Mouse (Mus musculus) G1E (cell line): ENCODE data around the gene Evl. TPM values are rescaled to one million over a fixed set of nuclear protein-coding genes. Genes with fewer than 3 reads are reported as not detected.

Experiments
- ATAC-seq: 2 replicates; pipeline ENCODE4 v1.8.0; 2016; ENCODE audit warnings: mild to moderate bottlenecking; ENCODE audit not compliant: insufficient number of reproducible peaks, poor library complexity, low FRiP score, severe bottlenecking; ENCODE audit errors: extremely low read depth
- DNase-seq: peaks from one replicate; pipeline ENCODE4 v3.0.0; 2012; ENCODE audit warnings: low spot score
- H3K27me3 ChIP-seq: 2 replicates; pipeline ENCODE4 v1.6.1; 2012; ENCODE audit warnings: mild to moderate bottlenecking, low read length, inconsistent platforms; ENCODE audit not compliant: insufficient read depth
- H3K36me3 ChIP-seq: replicated peaks from 2 replicates; pipeline ENCODE3; 2012; ENCODE audit warnings: mild to moderate bottlenecking, inconsistent platforms
- H3K4me1 ChIP-seq: 2 replicates; pipeline ENCODE4 v1.6.1; 2012; ENCODE audit warnings: low read depth, low read length, inconsistent platforms, mixed read lengths; ENCODE audit not compliant: insufficient read depth
- H3K4me3 ChIP-seq: 2 replicates; pipeline ENCODE4 v1.5.1; 2012; ENCODE audit warnings: low read depth, mild to moderate bottlenecking, inconsistent platforms, low read length, moderate library complexity, mixed read lengths
- H3K9me3 ChIP-seq: replicated peaks from 2 replicates; pipeline ENCODE4 v1.6.1; 2012; ENCODE audit warnings: inconsistent platforms
- CTCF ChIP-seq: IDR thresholded peaks from 2 replicates; pipeline ENCODE4 v1.5.1; 2012; ENCODE audit warnings: low read depth, low read length, inconsistent platforms, mixed read lengths
- GATA1 ChIP-seq: IDR thresholded peaks from 2 replicates; pipeline ENCODE4 v1.6.1; 2012; ENCODE audit warnings: borderline replicate concordance, low read length, inconsistent platforms, mixed read lengths
- GATA2 ChIP-seq: IDR thresholded peaks from 2 replicates; pipeline ENCODE4 v1.6.1; 2012; ENCODE audit warnings: low read depth, low read length, inconsistent platforms, borderline replicate concordance
- POLR2AphosphoS5 ChIP-seq: IDR thresholded peaks from 2 replicates; pipeline ENCODE4 v1.6.1; 2012; ENCODE audit warnings: low read depth, low read length, inconsistent platforms; ENCODE audit not compliant: insufficient replicate concordance
- TAL1 ChIP-seq: conservative IDR thresholded peaks from 2 replicates; pipeline ENCODE4 v1.6.1; 2012; ENCODE audit warnings: low read depth, low read length, inconsistent platforms, mixed read lengths
- polyA plus RNA-seq: library from polyadenylated mRNA; stranded (reverse); fragments of >175 nt; gene quantifications from 2 replicates; pipeline ENCODE4 v1.2.3, GENCODE M21; 2012
- total RNA-seq, 2 experiments: library from RNA; stranded (forward) in 1 of 2; stranded (reverse) in 1 of 2; fragments of 200-1000 nt in 1 of 2; fragments of >200 nt in 1 of 2; fragmentation: Nextera tagmentation in 1 of 2; gene quantifications; 2 replicates each; pipeline ENCODE4 v1.2.3; 2014 to 2017

Gene Evl
- total and polyA plus RNA-seq, 3 experiments, result not detected

- Histone ChIP-seq H3K36me3 (no peaks in the 10 kb centered on the region), H3K4me3 (no peak overlapping the region), H3K27me3 (no peaks in the 10 kb centered on the region), H3K4me1 (no peaks in the 10 kb centered on the region), H3K9me3 (peaks cover 64% of the 10 kb centered on the region)
- no peak for TF ChIP-seq GATA1
- ATAC-seq, result no peak
- no peak for DNase-seq
Measured at GRCm38 (mm10) chr12:108647784-108648183, 93.3 kb downstream of the Evl start.

GRCm38 (mm10) chr12:108651053-108651660, 96.6 kb downstream of the Evl start:
- Histone ChIP-seq H3K9me3 (peaks cover 63% of the 10 kb centered on the region), H3K4me3 (no peak overlapping the region), H3K27me3 (no peaks in the 10 kb centered on the region), H3K4me1 (no peaks in the 10 kb centered on the region), H3K36me3 (no peaks in the 10 kb centered on the region)
- no peak for DNase-seq
- TF ChIP-seq POLR2AphosphoS5, result no peak
- ATAC-seq, result no peak

- H3K36me3 ChIP-seq, result no peaks in the 10 kb centered on the region
Measured at GRCm38 (mm10) chr12:108653358-108654335, 99.1 kb downstream of the Evl start.

GRCm38 (mm10) chr12:108657350-108657749, 102.8 kb downstream of the Evl start:
- Histone ChIP-seq H3K4me1 (no peaks in the 10 kb centered on the region), H3K9me3 (peaks cover 72% of the 10 kb centered on the region), H3K36me3 (no peaks in the 10 kb centered on the region), H3K4me3 (no peak overlapping the region), H3K27me3 (no peaks in the 10 kb centered on the region)
- DNase-seq, result no peak
- TF ChIP-seq TAL1 (no peak), CTCF (no peak), POLR2AphosphoS5 (no peak), GATA1 (no peak), GATA2 (no peak)
- no peak for ATAC-seq

More at GRCm38 (mm10) chr12:108653358-108654335, 99.1 kb downstream of the Evl start:
- Histone ChIP-seq H3K4me1 (no peaks in the 10 kb centered on the region), H3K27me3 (no peaks in the 10 kb centered on the region), H3K9me3 (peaks cover 77% of the 10 kb centered on the region), H3K4me3 (no peak overlapping the region)
- no peak for ATAC-seq
- no peak for DNase-seq
- no peak for TF ChIP-seq GATA2
- TF ChIP-seq POLR2AphosphoS5, result no peak
- TF ChIP-seq CTCF, result no peak
- TF ChIP-seq GATA1, result no peak
- TF ChIP-seq TAL1, result no peak

GRCm38 (mm10) chr12:108668606-108669235, 114.2 kb downstream of the Evl start:
- ATAC-seq, result no peak
- peaks cover 86% of the 10 kb centered on the region for H3K9me3 ChIP-seq
- no peaks in the 10 kb centered on the region for H3K4me1 ChIP-seq
- no peaks in the 10 kb centered on the region for H3K36me3 ChIP-seq
- no peak for DNase-seq
- TF ChIP-seq POLR2AphosphoS5 (no peak), CTCF (no peak), GATA1 (no peak), GATA2 (no peak), TAL1 (no peak)
- no peak overlapping the region for H3K4me3 ChIP-seq
- no peaks in the 10 kb centered on the region for H3K27me3 ChIP-seq

- Histone ChIP-seq H3K4me1 (no peaks in the 10 kb centered on the region), H3K27me3 (no peaks in the 10 kb centered on the region), H3K9me3 (peaks cover 87% of the 10 kb centered on the region), H3K36me3 (no peaks in the 10 kb centered on the region), H3K4me3 (no peak overlapping the region)
- TF ChIP-seq GATA1, result no peak
- no peak for TF ChIP-seq TAL1
- TF ChIP-seq POLR2AphosphoS5, result no peak
- no peak for TF ChIP-seq CTCF
- TF ChIP-seq GATA2, result no peak
- DNase-seq (no peak), ATAC-seq (no peak)
Measured at GRCm38 (mm10) chr12:108671541-108671940, 117.0 kb downstream of the Evl start.
